Mouse (Mus musculus): ENCODE results near the gene Filip1. TPM values are rescaled to one million over a fixed set of nuclear protein-coding genes. Genes with fewer than 3 reads are reported as not detected.

Filip1 gene
- polyA plus RNA-seq, 1 experiment from 2014 or later = 8.4 TPM

GRCm38 (mm10) chr9:79784934-79785793 is 227.5 kb downstream of the Filip1 start:
- ATAC-seq (ENCODE audit: insufficient number of reproducible peaks, low FRiP score, low TSS enrichment, low read depth) = no peak
- no peaks in the 10 kb centered on the region for H3K27me3 ChIP-seq
- no peaks in the 10 kb centered on the region for H3K36me3 ChIP-seq
- H3K4me1 ChIP-seq = peaks cover 11% of the 10 kb centered on the region; the same call in 1 of the 2 replicates
- H3K4me3 ChIP-seq = no peak overlapping the region
- no peaks in the 10 kb centered on the region for H3K9me3 ChIP-seq
- 82% methylated on average over 2 of the region's 2 CpGs for WGBS
- no peak overlapping the region for H3K9ac ChIP-seq
- H3K4me2 ChIP-seq = no peak overlapping the region
- H3K27ac ChIP-seq = no peak overlapping the region

DNA sequence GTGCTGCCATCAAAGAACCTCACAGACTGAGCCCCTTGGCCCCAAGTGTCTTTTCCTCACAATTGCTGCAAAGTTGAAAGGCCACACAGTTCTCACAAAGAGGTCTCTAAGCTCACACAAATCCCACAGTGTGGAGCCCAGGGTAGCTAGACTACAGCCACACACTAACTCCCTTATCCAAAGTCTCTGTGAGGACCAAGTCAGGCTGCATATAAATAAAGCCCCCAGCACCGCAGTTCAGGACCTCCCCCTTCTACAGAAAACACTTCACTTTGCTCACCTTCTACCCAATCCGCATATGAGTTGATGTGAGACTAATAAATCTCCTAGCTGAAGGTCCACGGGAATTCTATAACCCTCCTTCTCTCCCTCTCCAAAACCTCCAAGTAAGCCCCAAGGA is 228.2 kb downstream of the Filip1 start:
- Histone ChIP-seq H3K36me3 (no peaks in the 10 kb centered on the region), H3K9ac (no peak overlapping the region), H3K4me3 (no peak overlapping the region), H3K4me2 (no peak overlapping the region), H3K4me1 (peaks cover 10% of the 10 kb centered on the region; the same call in 1 of the 2 replicates), H3K27me3 (no peaks in the 10 kb centered on the region), H3K9me3 (no peaks in the 10 kb centered on the region), H3K27ac (no peak overlapping the region)
- 0 out of 2 replicates have a peak, but pooled peaks have one; percentile 48 for ATAC-seq (ENCODE audit: insufficient number of reproducible peaks, low FRiP score, low TSS enrichment, low read depth)
- 40% methylated on average over 3 of the region's 3 CpGs for WGBS

- no peaks in the 10 kb centered on the region for H3K27me3 ChIP-seq
- no peaks in the 10 kb centered on the region for H3K9me3 ChIP-seq
- peaks cover under 1% of the 10 kb centered on the region; the same call in 1 of the 2 replicates for H3K4me1 ChIP-seq
- H3K27ac ChIP-seq = no peak overlapping the region
- no peak overlapping the region for H3K4me3 ChIP-seq
- WGBS = 74% methylated on average over 2 of the region's 2 CpGs
- no peak for ATAC-seq (ENCODE audit: insufficient number of reproducible peaks, low FRiP score, low TSS enrichment, low read depth)
- peaks cover 6% of the 10 kb centered on the region; the same call in 1 of the 2 replicates for H3K36me3 ChIP-seq
- no peak overlapping the region for H3K4me2 ChIP-seq
- no peak overlapping the region for H3K9ac ChIP-seq
These were observed 233.3 kb downstream of the Filip1 start for GRCm38 (mm10) chr9:79779354-79779753.

- Histone ChIP-seq H3K9ac (no peak overlapping the region), H3K9me3 (no peaks in the 10 kb centered on the region), H3K27ac (no peak overlapping the region), H3K4me1 (no peaks in the 10 kb centered on the region), H3K27me3 (no peaks in the 10 kb centered on the region), H3K36me3 (peaks cover 8% of the 10 kb centered on the region; the same call in 1 of the 2 replicates), H3K4me2 (no peak overlapping the region), H3K4me3 (no peak overlapping the region)
- WGBS = 93% methylated on average over 5 of the region's 5 CpGs
- ATAC-seq (ENCODE audit: insufficient number of reproducible peaks, low FRiP score, low TSS enrichment, low read depth) = no peak
These were observed 245.6 kb downstream of the Filip1 start for GRCm38 (mm10) chr9:79766991-79767545.

DNA sequence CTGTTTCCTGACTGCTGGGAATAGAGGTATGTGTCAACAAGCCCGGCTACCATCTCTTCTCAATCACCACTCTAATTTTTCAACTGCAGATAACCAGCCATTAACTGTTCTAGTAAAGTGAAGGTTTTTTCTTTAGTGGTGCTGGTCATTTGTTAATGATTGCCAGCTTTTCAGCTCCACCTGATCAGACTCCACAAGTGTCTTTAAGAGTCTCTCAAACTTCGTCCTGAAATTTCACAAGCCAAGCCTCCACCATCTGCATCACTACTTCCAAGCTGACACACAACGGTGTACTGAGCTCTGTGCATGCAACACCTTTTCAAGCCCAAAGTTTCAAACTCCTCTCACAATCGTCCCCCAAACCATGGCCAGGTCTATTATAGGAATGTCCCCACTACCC is 247.3 kb downstream of the Filip1 start:
- Histone ChIP-seq H3K27ac (no peak overlapping the region), H3K4me2 (no peak overlapping the region), H3K4me3 (no peak overlapping the region), H3K9ac (no peak overlapping the region), H3K36me3 (peaks cover 5% of the 10 kb centered on the region; the same call in 1 of the 2 replicates), H3K9me3 (no peaks in the 10 kb centered on the region), H3K4me1 (peaks cover 2% of the 10 kb centered on the region; the same call in 1 of the 2 replicates), H3K27me3 (no peaks in the 10 kb centered on the region)
- no peak for ATAC-seq (ENCODE audit: insufficient number of reproducible peaks, low FRiP score, low TSS enrichment, low read depth)
- WGBS = 85% methylated on average over 4 of the region's 4 CpGs

Other genes with a start within 250 kb of the Filip1 start
- gene Tmem30a, start 219.3 kb downstream of the Filip1 start, polyA plus RNA-seq (2015; fragmentation: Nextera tagmentation; extraction: Ambion mirVana) = 64.6 and 68.2 TPM in 2 replicates
- gene Senp6, start 54.1 kb upstream of the Filip1 start, polyA plus RNA-seq (2015; fragmentation: Nextera tagmentation; extraction: Ambion mirVana) = 40.1 and 48.3 TPM in 2 replicates
- 12.1 and 12.4 TPM in 2 replicates for gene Myo6, start 152.2 kb upstream of the Filip1 start, polyA plus RNA-seq (2015; fragmentation: Nextera tagmentation; extraction: Ambion mirVana)